Mouse (Mus musculus) cerebellum, adult 2 months (tissue): ENCODE data around the gene Chd2. TPM values are rescaled to one million over a fixed set of nuclear protein-coding genes. Genes with fewer than 3 reads are reported as not detected.
A peak's percentile ranks its signal among the peaks of the same experiment; 100 is the strongest.

Experiments used
- DNase-seq, 2 experiments: peaks; one replicate each; pipeline ENCODE4 v3.0.0; 2021
- H3K27ac ChIP-seq: fragments of 200-500 bp; 2 replicates; pipeline ENCODE4 v1.5.1; 2012; ENCODE audit warnings: low read length, control low read depth, inconsistent platforms; ENCODE audit not compliant: insufficient read depth
- H3K27me3 ChIP-seq: fragments of 200-500 bp; 2 replicates; pipeline ENCODE4 v1.6.1; 2012; ENCODE audit warnings: inconsistent platforms, mild to moderate bottlenecking, low read length, moderate library complexity; ENCODE audit not compliant: control insufficient read depth, insufficient read depth
- H3K4me1 ChIP-seq: fragments of 200-500 bp; 2 replicates; pipeline ENCODE4 v1.6.1; 2011; ENCODE audit warnings: low read length; ENCODE audit not compliant: control insufficient read depth, insufficient read depth
- H3K4me3 ChIP-seq: fragments of 200-500 bp; replicated peaks from 2 replicates; pipeline ENCODE3; 2011; ENCODE audit warnings: mild to moderate bottlenecking, low read depth, low read length, control low read depth; ENCODE audit not compliant: insufficient read depth
- CTCF ChIP-seq: fragments of 200-500 bp; IDR thresholded peaks from 2 replicates; pipeline ENCODE4 v1.5.1; 2011; ENCODE audit warnings: low read depth, mild to moderate bottlenecking, control low read depth, low read length, moderate library complexity, borderline replicate concordance; ENCODE audit not compliant: insufficient read depth
- POLR2A ChIP-seq: fragments of 200-500 bp; IDR thresholded peaks from 2 replicates; pipeline ENCODE4 v1.6.1; 2011; ENCODE audit warnings: low read length, control low read depth, borderline replicate concordance; ENCODE audit not compliant: insufficient read depth
- WGBS: fragments of 180-500 bp; shearing (Covaris S2); methylation state at CpG from one replicate; pipeline ENCODE4 v1.1.7; 2018; 5-methylcytosine and 5-hydroxymethylcytosine counted together
- polyA plus RNA-seq: library from polyadenylated mRNA; depleted of rRNA; stranded (reverse); fragments of >200 nt; gene quantifications from 2 replicates; pipeline ENCODE4 v1.2.3, GENCODE M21; 2012

Chd2 gene
- polyA plus RNA-seq, 1 experiment = 49.2 TPM

GRCm38 (mm10) chr7:73539116-73539682, 2.4 kb downstream of the Chd2 start:
- WGBS = under 1% methylated on average over 2 of the region's 2 CpGs
- Histone ChIP-seq H3K27ac (no peak overlapping the region; the same call in 1 of the 2 replicates), H3K4me3 (peak overlapping the region; percentile 75), H3K27me3 (no peaks in the 10 kb centered on the region), H3K4me1 (peaks cover 6% of the 10 kb centered on the region; the same call in 1 of the 2 replicates)
- DNase-seq = no peak
- TF ChIP-seq CTCF (no peak), POLR2A (no peak)

GRCm38 (mm10) chr7:73538424-73539079, 3.1 kb downstream of the Chd2 start:
- no peak for DNase-seq
- Histone ChIP-seq H3K27ac (peak overlapping the region; percentile 90; the same call in 1 of the 2 replicates), H3K4me3 (peak overlapping the region; percentile 78), H3K27me3 (no peaks in the 10 kb centered on the region), H3K4me1 (peaks cover 9% of the 10 kb centered on the region; the same call in 1 of the 2 replicates)
- TF ChIP-seq CTCF (no peak), POLR2A (no peak)
- 3% methylated on average over 4 of the region's 4 CpGs for WGBS

DNA sequence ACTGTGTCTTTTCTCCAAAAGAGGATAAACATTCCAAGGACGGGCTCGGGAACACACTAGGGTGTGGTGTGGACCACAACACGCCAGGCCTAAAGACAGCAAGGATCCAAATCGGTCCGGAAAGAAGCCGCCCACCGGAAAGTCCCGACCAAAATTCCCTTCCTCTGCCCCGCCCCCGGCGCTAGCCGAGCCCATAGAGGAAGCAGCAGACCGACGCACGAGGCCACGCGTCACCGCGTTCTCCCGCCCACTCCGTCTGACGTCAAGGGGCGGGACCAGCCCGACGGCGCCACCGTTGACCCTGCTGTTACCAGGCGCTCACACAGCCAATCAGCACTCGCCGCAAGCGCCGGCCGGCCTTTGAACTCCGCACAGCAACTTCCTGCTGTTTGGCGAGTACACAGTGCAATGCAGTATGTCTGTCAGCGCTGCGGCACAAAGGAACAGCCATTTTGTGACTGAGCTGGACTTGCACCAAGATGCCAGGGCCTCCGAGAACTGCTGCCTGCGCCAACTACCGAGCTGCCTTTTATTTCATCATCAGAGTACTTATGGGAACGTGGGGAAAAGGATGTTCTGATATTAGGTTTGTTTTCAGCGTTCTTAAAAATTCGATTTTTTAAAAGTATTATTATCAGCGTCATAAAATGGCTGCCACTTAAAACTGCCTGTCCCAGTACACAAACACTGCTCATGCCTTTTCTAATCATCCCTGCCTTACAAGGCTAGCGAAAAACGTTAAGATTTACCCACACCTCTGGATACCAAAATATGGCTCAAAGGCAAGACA, 3.8 kb downstream of the Chd2 start:
- WGBS = under 1% methylated on average over 46 of the region's 46 CpGs
- H3K4me3 ChIP-seq = peak overlapping the region; percentile 88
- H3K27me3 ChIP-seq = no peaks in the 10 kb centered on the region
- TF ChIP-seq POLR2A (peak; percentile 54; the same call in 1 of the 2 replicates), CTCF (no peak; the same call in 1 of the 2 replicates)
- H3K4me1 ChIP-seq = peaks cover 14% of the 10 kb centered on the region; the same call in 1 of the 2 replicates
- peak; percentile 100 for DNase-seq
- H3K27ac ChIP-seq = peak overlapping the region; percentile 90

DNA sequence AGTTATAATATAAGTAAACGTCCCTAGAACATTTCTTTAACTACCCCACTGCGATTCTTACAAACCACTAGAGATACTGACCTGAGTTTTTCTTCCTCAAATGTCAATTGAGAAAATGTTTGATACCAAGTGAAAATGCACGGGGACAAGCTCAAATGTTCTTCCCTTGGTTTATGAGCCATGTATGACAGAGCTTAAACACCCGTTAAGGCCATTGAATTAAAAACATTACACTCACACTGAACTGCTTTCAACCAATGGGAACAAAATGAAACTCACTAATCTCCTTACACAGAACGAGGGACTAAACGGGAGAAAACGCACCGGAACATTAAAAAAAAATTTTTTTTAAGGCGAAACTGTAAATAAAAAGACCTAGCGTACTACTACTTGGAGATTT, 4.4 kb downstream of the Chd2 start:
- TF ChIP-seq CTCF (no peak), POLR2A (no peak)
- H3K27ac ChIP-seq = no peak overlapping the region; the same call in 1 of the 2 replicates
- DNase-seq = no peak
- H3K4me1 ChIP-seq = peaks cover 15% of the 10 kb centered on the region; the same call in 1 of the 2 replicates
- peak overlapping the region; percentile 88 for H3K4me3 ChIP-seq
- no peaks in the 10 kb centered on the region for H3K27me3 ChIP-seq
- WGBS = 3% methylated on average over 10 of the region's 10 CpGs

DNA sequence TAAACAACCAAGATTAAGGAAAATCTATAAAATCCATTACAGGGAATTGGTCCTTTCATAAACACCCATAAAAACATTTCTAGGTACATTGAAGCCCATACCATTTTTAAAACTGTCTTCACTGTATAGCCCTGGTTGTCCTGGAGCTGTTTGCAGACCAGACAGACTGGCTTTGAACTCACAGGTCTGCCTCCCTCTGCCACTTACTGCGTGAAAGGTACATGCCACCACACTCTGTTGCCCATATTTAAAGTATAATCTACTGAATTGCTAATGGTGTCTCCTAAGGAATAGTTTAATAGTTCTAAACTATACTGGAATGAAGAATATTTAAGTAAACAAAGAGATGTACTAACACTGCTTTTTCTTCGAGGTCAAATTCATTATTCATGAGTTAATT, 5.1 kb downstream of the Chd2 start:
- TF ChIP-seq CTCF (no peak), POLR2A (no peak)
- WGBS = 18% methylated on average over 2 of the region's 2 CpGs
- DNase-seq = no peak
- Histone ChIP-seq H3K27me3 (no peaks in the 10 kb centered on the region), H3K4me3 (no peak overlapping the region), H3K4me1 (peaks cover 17% of the 10 kb centered on the region; the same call in 1 of the 2 replicates), H3K27ac (no peak overlapping the region)

DNA sequence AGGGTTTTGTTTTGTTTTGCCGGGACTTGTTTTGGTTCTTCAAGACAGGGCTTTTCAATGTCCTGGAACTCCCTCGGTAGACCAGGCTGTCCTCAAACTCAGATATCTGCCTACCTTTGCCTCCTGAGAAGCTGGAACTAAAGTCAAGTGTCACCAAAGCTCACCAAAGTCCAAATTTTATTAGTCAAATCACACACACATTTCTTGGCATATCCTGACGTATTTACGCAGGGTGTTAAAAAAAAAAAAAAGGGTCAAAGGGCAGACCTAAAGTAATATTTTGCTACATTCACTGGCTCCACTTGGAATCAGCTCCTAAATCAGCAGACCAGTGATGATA, 5.8 kb downstream of the Chd2 start:
- no peak for TF ChIP-seq POLR2A
- TF ChIP-seq CTCF = no peak
- 22% methylated on average over 4 of the region's 4 CpGs for WGBS
- Histone ChIP-seq H3K27me3 (no peaks in the 10 kb centered on the region), H3K4me3 (no peak overlapping the region), H3K27ac (no peak overlapping the region), H3K4me1 (peaks cover 22% of the 10 kb centered on the region; the same call in 1 of the 2 replicates)
- no peak for DNase-seq

GRCm38 (mm10) chr7:73534937-73535860, 6.4 kb downstream of the Chd2 start:
- 15% methylated on average over 2 of the region's 2 CpGs for WGBS
- H3K4me1 ChIP-seq = peaks cover 25% of the 10 kb centered on the region; the same call in 1 of the 2 replicates

More at GRCm38 (mm10) chr7:73534937-73535860, 6.4 kb downstream of the Chd2 start:
- TF ChIP-seq POLR2A = no peak
- no peak for TF ChIP-seq CTCF
- Histone ChIP-seq H3K27ac (no peak overlapping the region), H3K4me3 (no peak overlapping the region), H3K27me3 (no peaks in the 10 kb centered on the region)
- no peak for DNase-seq
